Mouse (Mus musculus) cerebellum, postnatal 25 days (tissue): ENCODE results near the gene Ncoa3.

Experiments used
- DNase-seq, 2 experiments: peaks; one replicate each; pipeline ENCODE4 v3.0.0; 2021; ENCODE audit warnings: mixed read lengths in 2 of 2

Gene Ncoa3

GRCm38 (mm10) chr2:166080967-166081750 lies 88.7 kb downstream of the Ncoa3 start:
- DNase-seq = no peak

DNA sequence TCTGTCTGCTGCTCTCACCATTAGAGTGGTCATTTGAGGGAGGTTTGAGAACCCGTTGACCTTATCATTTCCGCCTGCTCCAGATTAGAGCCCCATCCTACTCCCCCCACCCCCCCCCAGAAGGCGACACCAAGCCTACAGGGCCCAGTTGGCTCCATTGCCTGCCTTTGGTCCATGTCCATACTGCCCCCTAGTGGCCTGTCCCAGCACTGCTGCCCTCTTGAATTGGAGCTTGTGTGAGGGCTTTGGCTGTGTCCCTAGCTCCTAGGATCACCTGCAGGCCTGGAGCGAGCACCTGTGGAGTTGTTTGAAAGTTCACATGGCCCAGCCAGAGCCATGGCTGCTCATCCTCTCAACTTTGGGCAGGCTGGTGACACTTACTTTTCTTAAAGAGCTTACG lies 89.8 kb downstream of the Ncoa3 start:
- DNase-seq = peak; percentile 67 to 83

DNA sequence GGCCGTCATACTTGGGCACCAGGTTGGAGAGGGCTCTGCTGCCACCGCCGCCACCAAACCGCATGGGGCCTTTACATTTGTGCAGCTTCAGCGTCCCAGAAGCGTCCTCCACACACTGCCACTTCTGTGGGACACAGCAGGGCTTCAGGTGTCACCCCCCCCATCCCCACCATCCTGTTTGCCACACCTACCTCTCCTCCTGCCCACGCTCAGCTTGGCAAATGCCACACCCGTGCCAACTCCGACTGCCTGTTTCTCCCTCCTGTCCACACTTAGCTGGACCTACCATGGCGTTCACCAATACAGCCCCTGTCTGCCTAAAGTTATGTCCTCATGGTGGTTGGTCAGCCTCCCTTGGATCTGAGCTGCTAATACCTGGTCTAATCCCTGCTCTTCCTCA lies 90.2 kb downstream of the Ncoa3 start:
- no peak for DNase-seq

DNA sequence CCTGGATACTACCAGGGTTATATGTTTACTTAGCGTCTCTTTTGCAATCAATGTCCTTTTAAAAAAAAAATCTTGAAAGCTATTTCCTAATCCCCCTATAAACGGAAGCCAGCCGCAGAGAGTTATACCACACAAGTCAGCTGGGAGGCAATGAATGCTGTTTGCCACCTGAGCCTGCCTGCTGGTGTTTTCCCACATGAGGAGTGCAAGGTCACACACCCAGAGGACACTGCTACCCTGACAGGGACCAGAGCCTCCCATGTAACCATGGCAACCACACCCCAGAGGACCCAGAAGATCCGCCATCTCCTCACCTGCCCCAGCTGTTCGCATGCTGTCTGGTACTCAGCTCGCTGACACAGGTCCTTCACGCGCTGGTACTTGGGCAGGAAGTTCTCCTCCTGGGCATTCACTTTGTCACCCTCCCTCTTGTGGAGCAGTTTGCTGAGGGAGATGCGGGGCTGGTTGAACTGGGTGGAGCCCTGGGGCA lies 91.2 kb downstream of the Ncoa3 start:
- no peak for DNase-seq

DNA sequence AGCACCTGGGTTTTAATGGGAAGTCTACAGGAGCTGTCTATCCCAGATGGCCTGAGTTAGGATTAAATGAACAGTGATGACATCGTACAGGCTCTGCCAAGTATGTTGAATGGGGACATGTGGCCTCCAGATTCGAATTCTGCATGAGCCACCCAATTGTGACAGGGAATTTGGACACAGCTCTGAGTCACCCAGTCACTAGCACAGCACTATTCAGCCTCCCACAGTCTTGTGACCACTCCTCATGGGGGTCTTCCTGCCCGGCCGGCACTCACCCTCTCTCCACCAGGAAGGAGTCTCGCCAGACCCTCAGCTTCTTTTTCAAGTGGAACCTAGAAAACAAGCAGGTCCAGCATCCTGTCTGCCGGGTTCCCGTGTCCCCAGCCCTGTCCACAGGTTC lies 91.7 kb downstream of the Ncoa3 start:
- DNase-seq = no peak

GRCm38 (mm10) chr2:166084964-166085363 lies 92.5 kb downstream of the Ncoa3 start:
- peak; percentile 63 to 74 for DNase-seq

GRCm38 (mm10) chr2:166085780-166086179 lies 93.3 kb downstream of the Ncoa3 start:
- DNase-seq = no peak

GRCm38 (mm10) chr2:166086457-166087233 lies 94.2 kb downstream of the Ncoa3 start:
- no peak for DNase-seq

GRCm38 (mm10) chr2:166088991-166089390 lies 96.6 kb downstream of the Ncoa3 start:
- DNase-seq = no peak

DNA sequence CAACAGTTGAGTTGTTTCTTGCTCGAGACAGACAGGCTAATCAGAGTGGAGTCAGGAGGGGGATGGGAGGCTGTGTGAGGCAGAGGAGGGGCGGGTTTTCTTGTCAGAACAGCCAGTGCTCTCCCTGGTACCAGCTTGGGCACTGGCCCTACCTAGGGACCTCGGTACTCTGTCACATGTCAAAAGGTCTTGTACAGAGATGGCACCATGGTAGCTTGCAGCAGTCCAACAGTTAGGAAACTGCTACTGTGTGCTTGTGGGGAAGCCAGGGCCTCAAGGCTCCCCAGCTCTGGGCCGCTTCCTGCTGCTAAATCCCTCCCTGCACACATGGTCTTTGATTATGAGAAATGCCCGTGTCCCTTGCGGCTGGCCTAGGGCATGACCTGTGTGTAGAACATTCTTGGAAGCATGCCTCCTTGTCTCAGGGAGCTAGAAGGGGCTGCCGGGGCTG lies 97.7 kb downstream of the Ncoa3 start:
- DNase-seq = no peak

GRCm38 (mm10) chr2:166091599-166091998 lies 99.2 kb downstream of the Ncoa3 start:
- DNase-seq = no peak

DNA sequence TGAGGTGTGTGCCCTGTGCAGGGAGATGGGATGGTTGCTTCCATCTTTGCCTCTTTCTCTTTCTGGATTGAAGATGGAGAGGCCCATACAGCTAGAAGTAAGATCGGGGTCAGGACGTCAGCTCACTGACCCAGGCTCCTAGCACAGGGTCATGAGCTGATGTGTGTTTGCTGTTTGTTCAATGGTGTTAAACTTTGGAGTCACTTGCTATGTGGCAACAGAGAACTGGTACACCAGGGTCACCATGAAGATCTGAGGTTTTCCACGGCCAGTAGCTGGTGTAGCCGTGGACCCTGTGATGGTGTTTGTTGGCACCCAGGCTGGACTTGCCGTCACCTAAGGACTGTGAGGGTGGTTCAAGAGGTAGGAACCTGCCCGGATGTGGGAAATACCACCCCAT lies 100.0 kb downstream of the Ncoa3 start:
- no peak for DNase-seq

- DNase-seq = no peak
Measured at GRCm38 (mm10) chr2:166096300-166096699, 103.9 kb downstream of the Ncoa3 start.

DNA sequence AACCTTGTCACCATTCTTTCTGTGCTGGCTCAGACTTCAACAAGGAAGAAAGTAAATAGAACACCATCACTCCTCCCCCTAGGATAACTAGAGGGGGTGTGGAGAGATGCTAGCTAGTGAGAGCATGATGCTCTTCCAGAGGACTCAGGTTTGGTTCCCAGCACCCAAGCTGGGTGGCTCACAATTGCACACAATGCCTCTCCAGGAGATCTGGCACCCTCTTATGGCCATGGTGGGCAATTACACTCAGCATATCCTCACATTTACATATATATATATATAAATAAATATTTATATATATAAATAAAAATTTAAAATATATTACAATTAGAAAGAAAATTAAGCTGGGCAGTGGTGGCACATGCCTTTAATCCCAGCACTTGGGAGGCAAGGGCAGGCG lies 104.4 kb downstream of the Ncoa3 start:
- no peak for DNase-seq

DNA sequence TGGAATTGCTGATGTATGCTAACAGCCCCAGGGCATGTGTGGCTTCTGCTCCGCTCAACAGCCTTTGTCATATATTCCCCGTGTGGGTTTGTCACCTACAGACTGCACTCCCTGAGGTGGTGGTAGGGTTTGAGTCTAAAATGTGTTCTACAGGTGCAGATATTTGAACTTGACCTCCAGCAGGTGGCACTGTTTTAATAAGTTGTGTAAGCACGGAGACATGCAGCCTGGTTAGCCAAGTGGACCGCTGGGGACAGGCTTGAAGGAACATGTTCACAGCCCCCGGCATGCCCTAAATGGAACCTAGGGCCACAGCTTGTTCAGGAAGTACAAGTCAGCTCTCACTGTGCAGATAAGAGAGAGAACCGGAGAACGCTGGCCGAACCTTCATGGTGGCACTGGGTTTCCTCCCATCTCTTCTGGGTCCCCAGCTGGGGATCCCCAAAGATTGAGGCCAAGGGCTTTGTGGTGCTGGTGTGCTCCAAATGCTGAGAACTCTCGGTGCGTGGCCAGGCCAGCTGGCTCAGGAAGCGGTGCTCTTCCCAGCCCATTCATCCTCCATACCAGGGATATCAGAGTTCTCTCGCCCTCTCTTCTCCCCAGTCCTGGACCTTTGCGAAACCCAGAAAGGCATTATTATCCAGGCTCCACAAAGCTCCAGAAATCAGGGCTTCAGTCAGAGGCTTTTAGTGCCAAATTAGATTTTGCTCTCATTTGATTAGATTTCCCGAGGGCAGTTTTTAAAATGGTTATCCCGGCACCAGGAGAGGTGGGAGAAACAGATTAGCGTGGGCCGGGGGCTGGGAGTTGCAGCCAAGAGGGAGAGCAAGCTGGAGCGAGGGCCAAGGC lies 105.2 kb downstream of the Ncoa3 start:
- DNase-seq = peak in 1 of 2 experiments; percentile 45

GRCm38 (mm10) chr2:166098292-166098933 lies 106.0 kb downstream of the Ncoa3 start:
- no peak for DNase-seq

- DNase-seq = peak in 1 of 2 experiments; percentile 38
Measured at GRCm38 (mm10) chr2:166100309-166101262, 108.2 kb downstream of the Ncoa3 start.

- no peak for DNase-seq
Measured at GRCm38 (mm10) chr2:166102893-166103292, 110.5 kb downstream of the Ncoa3 start.

DNA sequence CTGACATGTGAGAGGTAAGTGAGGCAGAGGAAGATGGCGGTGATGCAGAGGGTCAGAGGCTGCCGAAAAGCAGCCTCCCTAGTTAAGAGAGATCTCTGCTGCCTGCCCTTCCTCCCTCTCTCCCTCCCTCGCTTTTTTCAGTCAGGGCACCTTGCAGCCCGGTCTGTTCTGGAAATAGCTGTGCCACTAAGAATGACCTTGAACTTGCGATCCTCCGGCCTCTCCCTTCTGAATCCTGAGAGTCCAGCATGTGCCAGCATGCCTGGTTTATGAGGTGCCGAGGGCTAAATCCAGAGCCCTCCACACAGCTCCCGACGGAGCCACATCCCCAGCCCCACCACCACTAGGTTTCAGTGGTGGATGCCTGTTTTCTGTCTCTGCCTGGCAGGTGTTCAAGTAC lies 113.5 kb downstream of the Ncoa3 start:
- no peak for DNase-seq

DNA sequence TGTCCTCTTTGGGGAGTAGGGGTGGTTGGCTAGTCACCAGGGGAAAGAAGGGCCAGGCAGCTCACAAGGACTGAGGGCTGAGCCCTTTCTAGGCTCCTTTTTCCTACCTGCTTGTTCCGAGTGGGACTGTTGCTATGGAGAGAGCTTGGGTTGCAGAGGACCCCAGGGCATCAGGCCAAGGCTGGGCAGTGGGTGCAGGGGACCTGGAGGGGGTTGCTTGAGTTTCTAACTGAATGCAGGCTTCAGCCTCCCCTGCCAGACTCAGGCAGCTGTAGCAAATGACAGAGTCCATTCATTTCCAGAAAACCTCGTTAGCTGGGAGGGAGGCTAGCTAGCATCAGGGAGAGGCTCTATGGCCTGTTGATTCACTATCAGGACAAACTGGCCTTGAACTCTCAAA lies 114.2 kb downstream of the Ncoa3 start:
- no peak for DNase-seq

DNA sequence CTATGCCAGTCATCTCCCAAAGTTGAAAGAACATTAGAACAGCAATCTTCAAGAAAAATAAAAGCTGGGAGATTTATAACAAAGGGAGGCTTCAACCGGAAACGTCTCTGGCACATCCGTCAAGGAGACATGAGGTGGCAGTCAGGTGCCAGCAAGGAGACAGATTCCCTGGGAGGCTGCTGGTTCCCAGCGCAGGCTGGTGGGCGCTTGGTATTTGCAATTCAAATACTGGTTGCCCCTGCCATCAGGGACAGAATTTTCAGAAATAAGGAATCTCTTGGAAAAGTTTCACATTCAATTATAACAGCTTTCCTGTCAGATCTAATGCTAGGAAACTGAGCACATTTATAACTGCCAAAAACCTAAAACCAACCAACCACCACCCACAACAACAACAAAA lies 115.5 kb downstream of the Ncoa3 start:
- no peak for DNase-seq
